Mouse (Mus musculus): ENCODE results near the gene Ylpm1. TPM values are rescaled to one million over a fixed set of nuclear protein-coding genes. Genes with fewer than 3 reads are reported as not detected.

The Ylpm1 gene
- total RNA-seq, 2 experiments from 2014 or later, result 94.2 to 141 TPM

DNA sequence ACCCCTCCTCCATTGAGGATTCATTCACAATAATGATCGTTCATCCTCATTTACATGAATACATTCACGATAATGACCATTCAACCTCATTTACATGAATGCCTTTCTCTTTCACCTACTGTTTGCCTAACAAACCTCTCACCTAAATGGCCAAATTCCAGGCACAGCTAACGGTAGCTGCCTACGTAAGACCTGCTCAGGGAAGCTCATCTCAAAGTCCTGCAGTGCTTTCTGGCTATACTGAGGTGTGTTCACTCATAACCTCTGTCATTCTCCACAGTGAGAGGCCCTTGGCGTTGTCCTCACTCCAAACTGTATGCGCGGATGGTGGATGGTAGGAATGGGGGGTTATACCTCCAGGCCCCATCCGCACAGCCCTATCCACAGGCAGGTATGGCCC lies 108.7 kb downstream of the Ylpm1 start:
- no peak for DNase-seq (ENCODE audit: low spot score in 2 of 2)
- intact Hi-C loops (cut with DNase I), result no loop called here

DNA sequence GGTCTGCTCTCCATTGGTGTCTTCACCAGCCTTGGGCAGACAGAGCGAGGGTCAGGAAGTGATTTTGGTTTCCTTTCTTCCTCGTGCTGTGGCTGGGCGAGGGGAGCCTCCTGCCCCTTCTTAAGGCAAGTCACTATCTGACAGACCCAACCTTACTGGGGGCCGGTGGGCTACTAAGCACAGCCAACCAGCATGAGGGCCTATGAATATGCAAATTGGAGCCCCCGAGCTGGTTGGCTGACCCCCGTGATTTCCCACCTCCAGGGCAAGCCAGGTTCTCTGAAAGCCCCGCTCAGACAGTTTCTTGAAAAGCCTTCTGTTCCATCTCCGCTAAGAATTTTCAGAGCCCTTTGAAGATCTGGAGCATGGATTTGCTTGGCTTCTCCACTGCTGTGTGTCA lies 110.2 kb downstream of the Ylpm1 start:
- intact Hi-C loops (cut with DNase I), result no loop called here
- no peak for DNase-seq (ENCODE audit: low spot score in 2 of 2)

DNA sequence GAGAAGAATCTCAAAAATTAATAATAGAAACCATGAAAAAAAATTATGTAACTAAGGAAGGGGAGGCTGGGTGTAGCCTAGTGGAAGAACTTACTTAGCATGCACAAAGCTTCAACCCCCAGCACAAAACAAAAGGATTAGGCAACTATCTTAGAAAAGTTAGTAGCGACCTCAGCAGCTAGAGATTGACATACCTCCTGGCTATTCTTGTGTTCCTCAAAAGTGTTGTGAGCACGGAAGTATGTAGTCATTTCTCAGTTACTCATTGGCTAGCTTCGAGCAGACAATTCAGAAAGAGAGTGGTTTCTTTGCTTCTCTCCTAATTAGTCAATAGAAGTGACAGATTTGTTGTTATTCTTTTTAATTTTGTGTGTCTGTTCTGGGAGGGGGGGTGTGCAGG lies 112.5 kb downstream of the Ylpm1 start:
- intact Hi-C loops (cut with DNase I), result no loop called here
- no peak for DNase-seq (ENCODE audit: low spot score in 2 of 2)

- intact Hi-C loops (cut with DNase I), result no loop called here
- DNase-seq (ENCODE audit: low spot score in 2 of 2), result no peak
Observed at GRCm38 (mm10) chr12:85109426-85109825, 113.3 kb downstream of the Ylpm1 start.

- no peak for DNase-seq (ENCODE audit: low spot score in 2 of 2)
- intact Hi-C loops (cut with DNase I), result no loop called here
Observed at GRCm38 (mm10) chr12:85110011-85110697, 114.0 kb downstream of the Ylpm1 start.

DNA sequence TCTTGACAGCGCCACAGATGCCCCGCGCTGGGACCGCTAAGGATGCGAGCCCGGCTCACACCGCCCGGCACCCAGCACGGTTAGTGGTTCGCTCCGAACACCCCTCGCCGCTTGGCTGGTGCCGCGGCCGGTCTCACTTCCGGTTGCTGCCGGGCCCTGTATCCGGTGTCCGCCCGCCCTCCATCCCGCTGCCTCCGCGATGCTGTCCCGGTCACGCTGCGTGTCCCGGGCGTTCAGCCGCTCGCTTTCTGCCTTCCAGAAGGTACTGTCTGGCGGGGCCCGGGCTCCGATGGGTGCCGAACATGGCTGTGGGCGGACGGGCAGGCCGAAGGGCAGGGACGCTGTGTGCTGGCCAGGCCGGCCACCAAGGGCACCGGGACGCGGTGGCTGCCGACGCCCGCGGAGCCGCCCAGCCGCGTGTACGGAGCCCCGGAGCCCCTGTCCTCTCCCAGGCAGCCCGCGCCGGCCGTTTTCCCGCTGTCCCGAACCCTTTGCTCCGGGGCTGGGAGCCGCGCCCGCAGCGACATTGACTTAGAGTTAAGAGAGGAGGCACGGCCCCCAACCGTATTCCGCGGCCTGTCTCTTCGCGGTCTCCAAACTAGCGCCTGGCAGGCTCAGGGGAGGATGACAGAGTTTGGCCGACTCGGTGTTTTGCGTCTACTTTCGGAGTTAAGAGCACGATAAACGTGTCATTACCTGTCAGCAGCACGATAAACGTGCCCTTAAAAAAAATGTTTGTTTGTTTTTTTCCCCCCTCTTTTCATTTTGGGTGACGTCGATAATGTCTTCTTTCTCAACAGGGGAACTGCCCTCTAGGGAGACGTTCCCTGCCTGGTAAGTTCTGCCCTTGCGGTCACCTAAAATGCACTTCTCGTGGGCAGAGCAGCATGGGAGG lies 114.8 kb downstream of the Ylpm1 start, which contains the start of the genes Prox2 and Dlst:
Gene Prox2, minus strand, starts transcription at position 62 of the 895 bp plus-strand sequence.
Gene Dlst, plus strand, starts transcription at position 136 of the 895 bp plus-strand sequence.
- DNase-seq (ENCODE audit: low spot score in 2 of 2), result peak; percentile 88 to 91
- intact Hi-C loops (cut with DNase I), result no loop called here

GRCm38 (mm10) chr12:85112550-85113251 lies 116.6 kb downstream of the Ylpm1 start:
- DNase-seq (ENCODE audit: low spot score in 2 of 2), result no peak
- intact Hi-C loops (cut with DNase I), result no loop called here

DNA sequence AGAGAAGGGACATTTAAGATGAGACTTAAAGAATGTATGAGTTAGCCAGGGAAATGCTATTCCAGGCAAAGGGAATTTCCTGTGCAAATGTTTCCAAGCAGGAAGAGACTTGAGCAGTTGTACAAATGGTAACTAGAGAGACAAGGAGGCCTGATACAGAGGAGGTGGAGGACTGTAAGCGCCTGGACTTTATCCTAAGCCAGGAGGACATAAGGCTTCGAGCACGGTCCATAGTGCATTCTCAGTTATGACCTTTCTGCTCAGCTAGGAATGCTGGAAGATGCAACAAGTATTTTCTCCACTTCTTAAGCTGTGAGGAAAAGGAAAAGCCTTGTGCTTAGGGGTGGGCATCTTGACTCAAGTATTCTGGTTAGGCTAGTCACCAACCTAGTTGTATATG lies 117.2 kb downstream of the Ylpm1 start:
- DNase-seq (ENCODE audit: low spot score in 2 of 2), result no peak
- intact Hi-C loops (cut with DNase I), result no loop called here

GRCm38 (mm10) chr12:85113917-85114316 lies 117.8 kb downstream of the Ylpm1 start:
- intact Hi-C loops (cut with DNase I), result no loop called here
- DNase-seq (ENCODE audit: low spot score in 2 of 2), result no peak

GRCm38 (mm10) chr12:85115678-85116077 lies 119.6 kb downstream of the Ylpm1 start:
- intact Hi-C loops (cut with DNase I), result no loop called here
- DNase-seq (ENCODE audit: low spot score in 2 of 2), result no peak

Other genes with a start within 250 kb of the Ylpm1 start
- gene Npc2, start 223.2 kb upstream of the Ylpm1 start, total RNA-seq (2021), result 10 to 100 TPM; 28.4 to 28.8 TPM
- gene Isca2, start 223.1 kb upstream of the Ylpm1 start, total RNA-seq (2021), result 10 to 100 TPM; 52.5 to 58.6 TPM
- under 1 TPM; 0.41 to 0.52 TPM for gene Ltbp2, start 119.8 kb upstream of the Ylpm1 start, total RNA-seq (2021)
- gene Fcf1, start 25.4 kb upstream of the Ylpm1 start, total RNA-seq (2021), result 10 to 100 TPM; 30.1 to 34.3 TPM
- gene Arel1, start 25.4 kb upstream of the Ylpm1 start, total RNA-seq (2021), result 100 to 1,000 TPM in 1 of 2 experiments, 10 to 100 TPM in 1; 96.2 to 112 TPM
- gene Prox2, start 114.4 kb downstream of the Ylpm1 start, total RNA-seq (2021), result 1 to 10 TPM; 1.8 to 2.8 TPM
- 100 to 1,000 TPM; 144 to 163 TPM for gene Dlst, start 114.5 kb downstream of the Ylpm1 start, total RNA-seq (2021)
- 10 to 100 TPM; 35.8 to 39.1 TPM for gene Rps6kl1, start 154.9 kb downstream of the Ylpm1 start, total RNA-seq (2021)
- gene Pgf, start 181.5 kb downstream of the Ylpm1 start, total RNA-seq (2021), result 1 to 10 TPM; 2.7 to 2.8 TPM
- 10 to 100 TPM; 63.0 to 76.6 TPM for gene Eif2b2, start 223.2 kb downstream of the Ylpm1 start, total RNA-seq (2021)